Mouse (Mus musculus) C2C12 (cell line): Measurements from ENCODE around the gene Rpap2. TPM values are rescaled to one million over a fixed set of nuclear protein-coding genes. Genes with fewer than 3 reads are reported as not detected.

Experiments
- H3K27me3 ChIP-seq: one replicate; pipeline ENCODE4 v1.6.1; 2011; ENCODE audit not compliant: control insufficient read depth, insufficient read depth, insufficient read length
- H3K36me3 ChIP-seq: one replicate; pipeline ENCODE4 v1.6.1; 2011; ENCODE audit not compliant: control insufficient read depth, insufficient read depth
- H3K4me3 ChIP-seq: one replicate; pipeline ENCODE4 v1.5.1; 2011; ENCODE audit warnings: mild to moderate bottlenecking, control low read depth; ENCODE audit not compliant: poor library complexity, insufficient read depth, severe bottlenecking
- H3K79me2 ChIP-seq: one replicate; pipeline ENCODE4 v1.6.1; 2011; ENCODE audit not compliant: control insufficient read depth, insufficient read depth
- H3K79me3 ChIP-seq: one replicate; pipeline ENCODE4 v1.6.1; 2011; ENCODE audit warnings: low read depth, control low read depth
- H3ac ChIP-seq: one replicate; pipeline ENCODE3; 2011; ENCODE audit warnings: low read depth; ENCODE audit not compliant: control insufficient read depth, insufficient read length
- CEBPB ChIP-seq: IDR thresholded peaks from one replicate; pipeline ENCODE4 v1.6.1; 2011; ENCODE audit warnings: low read depth, mild to moderate bottlenecking, control low read depth, moderate library complexity
- CTCF ChIP-seq: IDR thresholded peaks from one replicate; pipeline ENCODE4 v1.5.1; 2011; ENCODE audit not compliant: control insufficient read depth, insufficient read depth, insufficient read length
- FOSL1 ChIP-seq: IDR thresholded peaks from one replicate; pipeline ENCODE4 v1.8.0; 2011; ENCODE audit warnings: mild to moderate bottlenecking, low read length; ENCODE audit not compliant: poor library complexity, insufficient read depth, severe bottlenecking
- MAX ChIP-seq: IDR thresholded peaks from one replicate; pipeline ENCODE4 v1.6.1; 2011; ENCODE audit warnings: mild to moderate bottlenecking, control low read depth
- MYOD1 ChIP-seq: IDR thresholded peaks from one replicate; pipeline ENCODE4 v1.6.1; 2011; ENCODE audit warnings: low read depth; ENCODE audit not compliant: control insufficient read depth, insufficient read length
- MYOG ChIP-seq: IDR thresholded peaks from one replicate; pipeline ENCODE4 v1.6.1; 2011; ENCODE audit not compliant: control insufficient read depth, insufficient read length; ENCODE audit errors: extremely low read depth
- USF1 ChIP-seq: IDR thresholded peaks from one replicate; pipeline ENCODE4 v1.6.1; 2011; ENCODE audit warnings: low read depth, mild to moderate bottlenecking, control low read depth, moderate library complexity
- polyA plus RNA-seq: library from polyadenylated mRNA; unstranded; fragments of >200 nt; fragmentation: generic; extraction: Trizol; gene quantifications from one replicate; pipeline ENCODE4 v1.2.1, GENCODE M21; 2012; ENCODE audit warnings: missing spikeins

Gene Rpap2
- polyA plus RNA-seq, 1 experiment, result 7.2 TPM

DNA sequence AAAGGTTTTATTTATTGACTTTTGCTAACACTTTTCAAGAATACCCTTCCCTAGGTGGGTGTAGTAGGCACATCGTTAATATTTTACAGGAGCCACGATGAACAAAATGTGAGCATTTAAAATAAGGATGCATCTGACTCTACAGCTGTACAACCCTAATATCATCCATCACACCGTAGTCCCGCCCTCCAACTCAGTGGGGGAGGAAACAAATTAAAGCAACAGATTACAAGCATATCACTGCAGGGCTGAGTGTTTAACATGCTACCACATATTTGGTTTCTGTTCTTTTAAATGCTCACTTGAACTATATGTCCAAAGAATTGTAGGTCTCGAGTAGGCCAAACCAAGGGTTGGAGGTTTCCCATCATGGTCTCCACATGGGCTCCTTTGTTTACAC, 90.0 kb downstream of the Rpap2 start:
- Histone ChIP-seq H3K27me3 (no peaks in the 10 kb centered on the region), H3K36me3 (no peaks in the 10 kb centered on the region), H3K79me2 (no peaks in the 10 kb centered on the region), H3K4me3 (no peak overlapping the region), H3K79me3 (no peaks in the 10 kb centered on the region), H3ac (no peak overlapping the region)
- TF ChIP-seq MAX, result no peak
- TF ChIP-seq USF1, result no peak
- TF ChIP-seq CTCF, result no peak
- TF ChIP-seq CEBPB, result no peak
- no peak for TF ChIP-seq MYOD1
- no peak for TF ChIP-seq MYOG
- no peak for TF ChIP-seq FOSL1

GRCm38 (mm10) chr5:107687592-107688498, 90.7 kb downstream of the Rpap2 start:
- no peaks in the 10 kb centered on the region for H3K79me3 ChIP-seq
- no peaks in the 10 kb centered on the region for H3K36me3 ChIP-seq
- H3K79me2 ChIP-seq, result no peaks in the 10 kb centered on the region
- H3ac ChIP-seq, result no peak overlapping the region
- TF ChIP-seq MYOD1 (no peak), MAX (peak; percentile 76), USF1 (peak; percentile 13), FOSL1 (no peak), CEBPB (no peak), CTCF (no peak), MYOG (no peak)
- peak overlapping the region; percentile 18 for H3K4me3 ChIP-seq
- no peaks in the 10 kb centered on the region for H3K27me3 ChIP-seq

DNA sequence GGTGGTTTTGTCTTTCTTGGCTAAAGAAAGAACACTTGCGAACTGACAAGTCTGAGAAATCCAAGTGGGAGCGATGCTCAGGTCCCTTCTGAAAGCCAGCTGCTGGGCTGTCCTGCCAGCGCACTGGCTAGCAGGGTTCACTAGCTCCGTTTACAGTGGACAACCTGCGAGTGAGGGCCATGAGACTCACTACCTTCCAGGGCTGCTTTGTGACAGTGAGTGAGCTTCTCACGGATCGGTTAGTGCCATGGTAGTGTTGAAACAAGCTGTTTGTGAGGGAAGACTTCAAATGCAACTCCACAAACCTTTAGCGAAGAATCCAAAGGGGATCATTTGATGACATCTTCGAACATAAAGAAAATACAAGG, 91.3 kb downstream of the Rpap2 start:
- TF ChIP-seq MYOD1, result no peak
- TF ChIP-seq MAX, result no peak
- no peak for TF ChIP-seq FOSL1
- no peak for TF ChIP-seq CEBPB
- TF ChIP-seq MYOG, result no peak
- TF ChIP-seq CTCF, result no peak
- no peak for TF ChIP-seq USF1
- Histone ChIP-seq H3K36me3 (no peaks in the 10 kb centered on the region), H3K79me2 (no peaks in the 10 kb centered on the region), H3K79me3 (no peaks in the 10 kb centered on the region), H3ac (no peak overlapping the region), H3K27me3 (no peaks in the 10 kb centered on the region), H3K4me3 (no peak overlapping the region)

DNA sequence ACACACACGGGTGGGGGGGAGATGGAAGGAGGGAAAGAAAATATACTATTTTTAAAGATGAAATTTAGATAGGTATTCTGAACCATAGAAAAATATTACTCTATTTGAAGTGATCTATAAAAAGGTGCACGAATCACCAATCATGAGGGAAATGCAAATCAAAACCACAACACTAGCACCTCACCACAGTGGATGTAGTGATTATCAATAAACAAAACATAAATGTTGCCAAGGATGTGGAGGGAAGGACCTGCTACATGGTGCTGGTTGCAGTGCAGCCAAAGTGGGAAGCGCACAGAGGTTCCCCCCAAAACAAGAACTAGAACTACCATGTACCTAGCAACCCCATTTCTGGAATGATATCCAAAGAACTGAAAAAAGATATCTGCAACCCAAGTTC, 97.8 kb downstream of the Rpap2 start:
- Histone ChIP-seq H3K4me3 (no peak overlapping the region), H3ac (no peak overlapping the region)
- TF ChIP-seq CTCF (no peak), MAX (no peak), FOSL1 (no peak), MYOG (no peak), USF1 (no peak), MYOD1 (no peak), CEBPB (no peak)

GRCm38 (mm10) chr5:107698888-107699287, 101.7 kb downstream of the Rpap2 start:
- no peak overlapping the region for H3K4me3 ChIP-seq
- no peaks in the 10 kb centered on the region for H3K27me3 ChIP-seq
- H3ac ChIP-seq, result no peak overlapping the region
- no peaks in the 10 kb centered on the region for H3K79me3 ChIP-seq
- TF ChIP-seq FOSL1 (no peak), MAX (no peak), USF1 (no peak), MYOD1 (no peak), CTCF (no peak), MYOG (no peak), CEBPB (no peak)
- H3K36me3 ChIP-seq, result no peaks in the 10 kb centered on the region
- H3K79me2 ChIP-seq, result no peaks in the 10 kb centered on the region

More for the DNA sequence above, 97.8 kb downstream of the Rpap2 start:
- no peaks in the 10 kb centered on the region for H3K79me2 ChIP-seq
- no peaks in the 10 kb centered on the region for H3K36me3 ChIP-seq
- no peaks in the 10 kb centered on the region for H3K27me3 ChIP-seq
- H3K79me3 ChIP-seq, result no peaks in the 10 kb centered on the region
